Mouse (Mus musculus) monocyte, adult 5-6 weeks (primary cell): ENCODE measurements around the gene Cdk19. TPM values are rescaled to one million over a fixed set of nuclear protein-coding genes. Genes with fewer than 3 reads are reported as not detected.
"Not testable (repeated sequence)": the region's sequence is repeated elsewhere in the genome, so short reads cannot be mapped to it uniquely, and the experiment has no call there.

ENCODE experiments used
- ATAC-seq: fragments of 153-309, 156-312 bp; replicated peaks from 2 replicates; pipeline ENCODE4 v1.8.0; 2017; ENCODE audit warnings: mild to moderate bottlenecking; ENCODE audit not compliant: low TSS enrichment, insufficient number of reproducible peaks, severe bottlenecking, poor library complexity, low FRiP score
- total RNA-seq: library from RNA; stranded (forward); fragments of 200-1000, 200-491, 200-594 nt; gene quantifications from 3 replicates; pipeline ENCODE4 v1.2.3, GENCODE M21; 2017

The Cdk19 gene
- total RNA-seq, 1 experiment from 2014 or later, result 36.1 TPM

GRCm38 (mm10) chr10:40374828-40375227 lies 35.5 kb downstream of the Cdk19 start:
- ATAC-seq, result no peak

- no peak for ATAC-seq
Observed at GRCm38 (mm10) chr10:40376286-40376685, 36.9 kb downstream of the Cdk19 start.

- no peak for ATAC-seq
Observed at GRCm38 (mm10) chr10:40378284-40378683, 38.9 kb downstream of the Cdk19 start.

GRCm38 (mm10) chr10:40379682-40380081 lies 40.3 kb downstream of the Cdk19 start:
- no peak for ATAC-seq

GRCm38 (mm10) chr10:40385397-40385796 lies 46.0 kb downstream of the Cdk19 start:
- no peak for ATAC-seq

GRCm38 (mm10) chr10:40386126-40386525 lies 46.8 kb downstream of the Cdk19 start:
- no peak for ATAC-seq

GRCm38 (mm10) chr10:40393447-40394143 lies 54.2 kb downstream of the Cdk19 start:
- ATAC-seq, result no peak

GRCm38 (mm10) chr10:40398842-40399241 lies 59.5 kb downstream of the Cdk19 start:
- ATAC-seq, result no peak

- ATAC-seq, result no peak
Observed at GRCm38 (mm10) chr10:40399328-40399727, 60.0 kb downstream of the Cdk19 start.

- no peak; the same call in 1 of the 2 replicates for ATAC-seq
Observed at GRCm38 (mm10) chr10:40400293-40400692, 60.9 kb downstream of the Cdk19 start.

- ATAC-seq, result no peak
Observed at GRCm38 (mm10) chr10:40406655-40407054, 67.3 kb downstream of the Cdk19 start.

GRCm38 (mm10) chr10:40409336-40409735 lies 70.0 kb downstream of the Cdk19 start:
- no peak for ATAC-seq

- ATAC-seq, result no peak
Observed at GRCm38 (mm10) chr10:40411370-40411769, 72.0 kb downstream of the Cdk19 start.

GRCm38 (mm10) chr10:40416944-40417343 lies 77.6 kb downstream of the Cdk19 start:
- ATAC-seq, result no peak

GRCm38 (mm10) chr10:40419841-40420240 lies 80.5 kb downstream of the Cdk19 start:
- no peak for ATAC-seq

- ATAC-seq, result no peak
Observed at GRCm38 (mm10) chr10:40420703-40421102, 81.3 kb downstream of the Cdk19 start.

GRCm38 (mm10) chr10:40421724-40422123 lies 82.4 kb downstream of the Cdk19 start:
- ATAC-seq, result no peak

- ATAC-seq, result no peak
Observed at GRCm38 (mm10) chr10:40422696-40423095, 83.3 kb downstream of the Cdk19 start.

GRCm38 (mm10) chr10:40424428-40424827 lies 85.1 kb downstream of the Cdk19 start:
- not testable (repeated sequence) for ATAC-seq

- ATAC-seq, result no peak
Observed at GRCm38 (mm10) chr10:40425243-40426095, 86.1 kb downstream of the Cdk19 start.
